Comparison of ENCODE assay signal across 14 mouse cellular contexts in genomic region chr5:131574469-131575085, GRCm38 (mm10).
DNase-seq lines count a peak whose midpoint lies in the region; ATAC-seq lines count a peak whose summit lies in the region.
"Had no signal": no experiment of that assay in that cellular context is flagged by ENCODE, and none has a peak within 500 bp of the region (broad histone marks: within the 10 kb centered on the region; RNA-seq: fewer than 3 reads in every experiment).

No protein-coding gene starts in this region.

- ATAC-seq in midbrain, embryonic 11.5 days (ENCODE audit: low FRiP score), result no peak; the same call in 1 of the 2 replicates
- ATAC-seq in midbrain, embryonic 14.5 days (ENCODE audit: low FRiP score, low TSS enrichment), result peak; percentile 39; the same call in 1 of the 2 replicates
- ATAC-seq in frontal cortex, adult (ENCODE audit: low TSS enrichment), result no peak
- ATAC-seq in megakaryocyte, adult 5-6 weeks (ENCODE audit: poor library complexity, severe bottlenecking), result no peak

- no peaks in the 10 kb centered on the region for H3K36me3 ChIP-seq in midbrain, embryonic 11.5 days (ENCODE audit: control insufficient read depth, insufficient read depth, low read length)
- H3K36me3 ChIP-seq in midbrain, embryonic 10.5 days, result no peaks in the 10 kb centered on the region
- H3K36me3 ChIP-seq in hindbrain, embryonic 10.5 days, result no peaks in the 10 kb centered on the region
- H3K36me3 ChIP-seq in midbrain, embryonic 14.5 days (ENCODE audit: control insufficient read depth, insufficient read depth, low read length), result no peaks in the 10 kb centered on the region
- H3K36me3 ChIP-seq: embryonic facial prominence, embryonic 15.5 days; liver, embryonic 15.5 days had no signal

- no peaks in the 10 kb centered on the region for H3K9me3 ChIP-seq in midbrain, embryonic 11.5 days (ENCODE audit: control insufficient read depth, low read length)
- H3K9me3 ChIP-seq in midbrain, embryonic 10.5 days (replicated peaks), result no peaks in the 10 kb centered on the region
- H3K9me3 ChIP-seq in hindbrain, embryonic 10.5 days, result no peaks in the 10 kb centered on the region
- no peaks in the 10 kb centered on the region for H3K9me3 ChIP-seq in midbrain, embryonic 14.5 days (ENCODE audit: control insufficient read depth, low read length)
- H3K9me3 ChIP-seq: embryonic facial prominence, embryonic 15.5 days; liver, embryonic 15.5 days had no signal

- H3K27ac ChIP-seq in midbrain, embryonic 11.5 days (ENCODE audit: low read depth, low read length), result peak overlapping the region; percentile 27; the same call in 1 of the 2 replicates
- no peak overlapping the region; the same call in 1 of the 2 replicates for H3K27ac ChIP-seq in midbrain, embryonic 10.5 days (replicated peaks)
- peak overlapping the region; percentile 45; the same call in 1 of the 2 replicates for H3K27ac ChIP-seq in hindbrain, embryonic 10.5 days
- H3K27ac ChIP-seq in midbrain, embryonic 14.5 days (replicated peaks; ENCODE audit: low read depth, low read length), result peak overlapping the region; percentile 73; the same call in 1 of the 2 replicates
- H3K27ac ChIP-seq: embryonic facial prominence, embryonic 15.5 days; heart, adult 2 months; liver, embryonic 15.5 days had no signal

- H3K4me1 ChIP-seq in midbrain, embryonic 11.5 days (ENCODE audit: control insufficient read depth, insufficient read depth, low read length), result peaks cover 12% of the 10 kb centered on the region
- peaks cover 27% of the 10 kb centered on the region for H3K4me1 ChIP-seq in midbrain, embryonic 10.5 days
- H3K4me1 ChIP-seq in hindbrain, embryonic 10.5 days (replicated peaks), result peaks cover 26% of the 10 kb centered on the region
- H3K4me1 ChIP-seq in midbrain, embryonic 14.5 days (ENCODE audit: control insufficient read depth, insufficient read depth, low read length), result peaks cover 19% of the 10 kb centered on the region

- no peak overlapping the region for H3K9ac ChIP-seq in midbrain, embryonic 11.5 days (ENCODE audit: low read length)
- H3K9ac ChIP-seq in midbrain, embryonic 14.5 days (replicated peaks; ENCODE audit: low read length), result no peak overlapping the region
- H3K9ac ChIP-seq: embryonic facial prominence, embryonic 15.5 days; liver, embryonic 15.5 days had no signal

- H3K4me3 ChIP-seq in midbrain, embryonic 11.5 days (ENCODE audit: low read depth, low read length), result no peak overlapping the region
- H3K4me3 ChIP-seq in midbrain, embryonic 10.5 days, result no peak overlapping the region
- H3K4me3 ChIP-seq in hindbrain, embryonic 10.5 days, result no peak overlapping the region
- H3K4me3 ChIP-seq in midbrain, embryonic 14.5 days (replicated peaks; ENCODE audit: low read depth, low read length), result no peak overlapping the region
- H3K4me3 ChIP-seq: embryonic facial prominence, embryonic 15.5 days; heart, adult 2 months; liver, embryonic 15.5 days had no signal

- H3K4me2 ChIP-seq in midbrain, embryonic 11.5 days, result no peak overlapping the region
- H3K4me2 ChIP-seq in midbrain, embryonic 14.5 days (ENCODE audit: low read length), result peak overlapping the region; percentile 2; the same call in 1 of the 2 replicates
- H3K4me2 ChIP-seq: embryonic facial prominence, embryonic 15.5 days; liver, embryonic 15.5 days had no signal

- H3K27me3 ChIP-seq in midbrain, embryonic 11.5 days (ENCODE audit: control insufficient read depth, insufficient read depth, low read length), result peaks cover 3% of the 10 kb centered on the region; the same call in 1 of the 2 replicates
- peaks cover 77% of the 10 kb centered on the region for H3K27me3 ChIP-seq in midbrain, embryonic 10.5 days (ENCODE audit: low read depth, poor library complexity, severe bottlenecking)
- H3K27me3 ChIP-seq in hindbrain, embryonic 10.5 days (ENCODE audit: insufficient read depth, poor library complexity, severe bottlenecking), result peaks cover 71% of the 10 kb centered on the region
- no peaks in the 10 kb centered on the region for H3K27me3 ChIP-seq in midbrain, embryonic 14.5 days (ENCODE audit: control insufficient read depth, insufficient read depth, low read length)
- H3K27me3 ChIP-seq: embryonic facial prominence, embryonic 15.5 days; liver, embryonic 15.5 days had no signal

- no peak for DNase-seq in midbrain, embryonic 11.5 days (ENCODE audit: low spot score, missing footprints)
- no peak for DNase-seq in midbrain, embryonic 10.5 days (ENCODE audit: low spot score)
- DNase-seq in hindbrain, embryonic 10.5 days (ENCODE audit: low spot score), result no peak
- DNase-seq in midbrain, embryonic 14.5 days, result peak; percentile 66
- DNase-seq in lung, postnatal 4 days, result no peak
- DNase-seq: cerebellum, postnatal 36 days; heart, adult 2 months; heart, postnatal 14 days; kidney, adult 18-20 months; thymus, postnatal 14 days had no signal

- WGBS in midbrain, embryonic 11.5 days, result 73% methylated on average over 16 of the region's 16 CpGs
- 81% methylated on average over 16 of the region's 16 CpGs for WGBS in midbrain, embryonic 10.5 days
- WGBS in hindbrain, embryonic 10.5 days, result 67% methylated on average over 16 of the region's 16 CpGs
- 39% methylated on average over 16 of the region's 16 CpGs for WGBS in midbrain, embryonic 14.5 days
